Mouse (Mus musculus): ENCODE results near the gene Whamm. TPM values are rescaled to one million over a fixed set of nuclear protein-coding genes. Genes with fewer than 3 reads are reported as not detected.

Gene Whamm
- total RNA-seq, 2 experiments from 2014 or later: 7.1 to 7.7 TPM

Other genes with a start within 250 kb of the Whamm start
- 100 to 1,000 TPM; 615 to 766 TPM for gene Rps17, start 226.0 kb upstream of the Whamm start, total RNA-seq (2021)
- gene Cpeb1, start 115.8 kb upstream of the Whamm start, total RNA-seq (2021): 10 to 100 TPM; 22.0 to 28.9 TPM
- gene Ap3b2, start 77.3 kb upstream of the Whamm start, total RNA-seq (2021): under 1 TPM; 0.59 to 0.62 TPM
- gene BC048679, start 73.0 kb upstream of the Whamm start, total RNA-seq (2021): 1 to 10 TPM; 2.3 to 3.5 TPM
- 100 to 1,000 TPM; 283 to 325 TPM for gene Fsd2, start 4.3 kb upstream of the Whamm start, total RNA-seq (2021)
- gene Homer2, start 136.3 kb downstream of the Whamm start, total RNA-seq (2021): 10 to 100 TPM; 42.9 to 66.0 TPM
- 10 to 100 TPM; 17.7 to 23.7 TPM for gene Ramac, start 191.7 kb downstream of the Whamm start, total RNA-seq (2021)
- gene 3110040N11Rik, start 218.2 kb downstream of the Whamm start, total RNA-seq (2021): 10 to 100 TPM; 16.2 to 16.3 TPM